Mouse (Mus musculus) midbrain, embryonic 16.5 days (tissue): ENCODE data around the gene Srsf1. TPM values are rescaled to one million over a fixed set of nuclear protein-coding genes. Genes with fewer than 3 reads are reported as not detected.

Source experiments
- ATAC-seq: fragments of 200-750 bp; cut with Nextera tagmentation; 2 replicates; pipeline ENCODE4 v1.8.0; 2017; ENCODE audit warnings: moderate TSS enrichment
- H3K27ac ChIP-seq: fragments of 300-500 bp; sonication (generic); 2 replicates; pipeline ENCODE4 v1.5.1; 2014; ENCODE audit warnings: mild to moderate bottlenecking, low read length, mixed read lengths
- H3K27me3 ChIP-seq: fragments of 300-500 bp; sonication (generic); 2 replicates; pipeline ENCODE4 v1.6.1; 2014; ENCODE audit warnings: low read depth, low read length, mixed read lengths; ENCODE audit not compliant: control insufficient read depth, insufficient read depth
- H3K36me3 ChIP-seq: fragments of 300-500 bp; sonication (generic); 2 replicates; pipeline ENCODE4 v1.6.1; 2014; ENCODE audit warnings: mild to moderate bottlenecking, low read length, moderate library complexity, mixed read lengths; ENCODE audit not compliant: control insufficient read depth, insufficient read depth
- H3K4me1 ChIP-seq: fragments of 300-500 bp; sonication (generic); 2 replicates; pipeline ENCODE4 v1.6.1; 2014; ENCODE audit warnings: mild to moderate bottlenecking, low read length, mixed read lengths; ENCODE audit not compliant: control insufficient read depth, insufficient read depth
- H3K4me2 ChIP-seq: fragments of 300-500 bp; sonication (generic); 2 replicates; pipeline ENCODE4 v1.6.1; 2014; ENCODE audit warnings: mild to moderate bottlenecking, low read length, mixed read lengths
- H3K4me3 ChIP-seq: fragments of 300-500 bp; sonication (generic); 2 replicates; pipeline ENCODE4 v1.5.1; 2014; ENCODE audit warnings: low read depth, mild to moderate bottlenecking, low read length, moderate library complexity, mixed read lengths
- H3K9ac ChIP-seq: fragments of 300-500 bp; sonication (generic); 2 replicates; pipeline ENCODE4 v1.6.1; 2014; ENCODE audit warnings: low read depth, low read length, mixed read lengths
- H3K9me3 ChIP-seq: fragments of 300-500 bp; sonication (generic); replicated peaks from 2 replicates; pipeline ENCODE4 v1.6.1; 2014; ENCODE audit warnings: mild to moderate bottlenecking, low read length, mixed read lengths; ENCODE audit not compliant: control insufficient read depth, poor library complexity, severe bottlenecking
- WGBS: fragments of 180-500 bp; shearing (Covaris S2); extraction: QIAGEN DNeasy Blood & Tissue Kit; methylation state at CpG from one replicate; pipeline ENCODE4 v1.1.7; 2014; 5-methylcytosine and 5-hydroxymethylcytosine counted together
- polyA plus RNA-seq: library from polyadenylated mRNA; unstranded; fragments of >200 nt; fragmentation: Nextera tagmentation; extraction: Ambion mirVana; gene quantifications from 2 replicates; pipeline ENCODE4 v1.2.1, GENCODE M21; 2015

Gene Srsf1
- polyA plus RNA-seq, 1 experiment from 2014 or later = 200 TPM

GRCm38 (mm10) chr11:88073343-88073875 is 26.2 kb downstream of the Srsf1 start:
- Histone ChIP-seq H3K27ac (no peak overlapping the region), H3K4me2 (no peak overlapping the region), H3K4me1 (peaks cover 48% of the 10 kb centered on the region), H3K9ac (0 out of 2 replicates have a peak overlapping the region, but pooled peaks have one; percentile 22), H3K27me3 (no peaks in the 10 kb centered on the region), H3K4me3 (no peak overlapping the region), H3K36me3 (peaks cover 9% of the 10 kb centered on the region; the same call in 1 of the 2 replicates), H3K9me3 (no peaks in the 10 kb centered on the region)
- ATAC-seq = no peak
- 85% methylated on average over 14 of the region's 14 CpGs for WGBS

GRCm38 (mm10) chr11:88075701-88076100 is 28.5 kb downstream of the Srsf1 start:
- WGBS = 23% methylated on average over 1 of the region's 1 CpGs
- Histone ChIP-seq H3K4me2 (no peak overlapping the region), H3K4me3 (no peak overlapping the region), H3K27ac (no peak overlapping the region), H3K27me3 (no peaks in the 10 kb centered on the region), H3K4me1 (peaks cover 35% of the 10 kb centered on the region), H3K9ac (no peak overlapping the region), H3K9me3 (no peaks in the 10 kb centered on the region), H3K36me3 (peaks cover 19% of the 10 kb centered on the region)
- no peak for ATAC-seq

- Histone ChIP-seq H3K4me1 (peaks cover 28% of the 10 kb centered on the region), H3K27me3 (no peaks in the 10 kb centered on the region), H3K9ac (no peak overlapping the region), H3K27ac (no peak overlapping the region), H3K4me2 (no peak overlapping the region), H3K36me3 (peaks cover 23% of the 10 kb centered on the region), H3K9me3 (no peaks in the 10 kb centered on the region), H3K4me3 (no peak overlapping the region)
- ATAC-seq = no peak
- WGBS = 83% methylated on average over 1 of the region's 1 CpGs
These were observed 29.2 kb downstream of the Srsf1 start for GRCm38 (mm10) chr11:88076394-88076793.

- H3K9ac ChIP-seq = no peak overlapping the region
- H3K9me3 ChIP-seq = no peaks in the 10 kb centered on the region
- H3K4me2 ChIP-seq = no peak overlapping the region
- WGBS = 77% methylated on average over 6 of the region's 6 CpGs
- H3K4me1 ChIP-seq = peaks cover 12% of the 10 kb centered on the region
- no peak overlapping the region for H3K4me3 ChIP-seq
- H3K27me3 ChIP-seq = no peaks in the 10 kb centered on the region
- no peak for ATAC-seq
- H3K36me3 ChIP-seq = peaks cover 17% of the 10 kb centered on the region
- no peak overlapping the region for H3K27ac ChIP-seq
These were observed 36.5 kb downstream of the Srsf1 start for GRCm38 (mm10) chr11:88083699-88084098.

- 4% methylated on average over 25 of the region's 25 CpGs for WGBS
- peak; percentile 97 for ATAC-seq
These were observed 39.8 kb downstream of the Srsf1 start for GRCm38 (mm10) chr11:88086737-88087627.

GRCm38 (mm10) chr11:88089150-88089549 is 42.0 kb downstream of the Srsf1 start:
- no peaks in the 10 kb centered on the region for H3K36me3 ChIP-seq
- H3K4me2 ChIP-seq = no peak overlapping the region
- no peaks in the 10 kb centered on the region for H3K27me3 ChIP-seq
- no peak overlapping the region for H3K27ac ChIP-seq
- no peak for ATAC-seq
- H3K4me1 ChIP-seq = peaks cover 12% of the 10 kb centered on the region
- no peak overlapping the region for H3K4me3 ChIP-seq
- WGBS = 63% methylated on average over 5 of the region's 5 CpGs
- H3K9ac ChIP-seq = no peak overlapping the region
- no peaks in the 10 kb centered on the region for H3K9me3 ChIP-seq

More at GRCm38 (mm10) chr11:88086737-88087627, 39.8 kb downstream of the Srsf1 start:
- peak overlapping the region; percentile 58 for H3K4me2 ChIP-seq
- H3K9ac ChIP-seq = peak overlapping the region; percentile 47
- peak overlapping the region; percentile 83 for H3K27ac ChIP-seq
- H3K27me3 ChIP-seq = no peaks in the 10 kb centered on the region
- peaks cover 5% of the 10 kb centered on the region for H3K36me3 ChIP-seq
- peak overlapping the region; percentile 24 for H3K4me3 ChIP-seq
- no peaks in the 10 kb centered on the region for H3K9me3 ChIP-seq
- H3K4me1 ChIP-seq = peaks cover 12% of the 10 kb centered on the region

- H3K27ac ChIP-seq = no peak overlapping the region
- H3K9me3 ChIP-seq = no peaks in the 10 kb centered on the region
- H3K27me3 ChIP-seq = no peaks in the 10 kb centered on the region
- H3K4me1 ChIP-seq = peaks cover 12% of the 10 kb centered on the region
- H3K4me2 ChIP-seq = no peak overlapping the region
- no peak overlapping the region for H3K9ac ChIP-seq
- no peaks in the 10 kb centered on the region for H3K36me3 ChIP-seq
- WGBS = 75% methylated on average over 5 of the region's 5 CpGs
- H3K4me3 ChIP-seq = no peak overlapping the region
- ATAC-seq = no peak
These were observed 43.1 kb downstream of the Srsf1 start for GRCm38 (mm10) chr11:88090293-88090692.

- Histone ChIP-seq H3K4me2 (no peak overlapping the region), H3K4me3 (no peak overlapping the region), H3K4me1 (peaks cover 10% of the 10 kb centered on the region), H3K36me3 (no peaks in the 10 kb centered on the region), H3K27me3 (peaks cover 4% of the 10 kb centered on the region; the same call in 1 of the 2 replicates), H3K9me3 (no peaks in the 10 kb centered on the region), H3K27ac (no peak overlapping the region), H3K9ac (no peak overlapping the region)
- ATAC-seq = no peak
- WGBS = 91% methylated on average over 1 of the region's 1 CpGs
These were observed 44.8 kb downstream of the Srsf1 start for GRCm38 (mm10) chr11:88091949-88092348.

- Histone ChIP-seq H3K4me3 (no peak overlapping the region), H3K9me3 (no peaks in the 10 kb centered on the region)
These were observed 50.0 kb downstream of the Srsf1 start for GRCm38 (mm10) chr11:88097173-88097572.

More at GRCm38 (mm10) chr11:88097173-88097572, 50.0 kb downstream of the Srsf1 start:
- Histone ChIP-seq H3K4me1 (peaks cover 25% of the 10 kb centered on the region), H3K27me3 (peaks cover 5% of the 10 kb centered on the region; the same call in 1 of the 2 replicates), H3K27ac (peak overlapping the region; percentile 3; the same call in 1 of the 2 replicates), H3K36me3 (no peaks in the 10 kb centered on the region), H3K4me2 (peak overlapping the region; percentile 2; the same call in 1 of the 2 replicates), H3K9ac (no peak overlapping the region)
- ATAC-seq = no peak
- WGBS = 32% methylated on average over 4 of the region's 4 CpGs
